Mouse (Mus musculus): ENCODE measurements around the gene Hist1h4b. TPM values are rescaled to one million over a fixed set of nuclear protein-coding genes. Genes with fewer than 3 reads are reported as not detected.

Gene Hist1h4b
- polyA plus RNA-seq, 1 experiment from 2014 or later: 3.6 TPM

GRCm38 (mm10) chr13:23738677-23739068, 18.1 kb upstream of the Hist1h4b start, which contains the start of gene Hist1h1c:
Hist1h1c (plus strand) TSS chr13:23738808.
- under 1% methylated on average over 27 of the region's 38 CpGs for WGBS
- H3K4me1 ChIP-seq (replicated peaks; ENCODE audit: control insufficient read depth, insufficient read depth, low read length): 0 out of 2 replicates have a peak, but pooled peaks cover 3% of the 10 kb centered on the region
- ATAC-seq (ENCODE audit: low FRiP score) (peak; percentile 95), DNase-seq (ENCODE audit: low spot score) (peak; percentile 93)
- peak within 1 kb of the TSS; percentile 96 for H3K4me2 ChIP-seq (replicated peaks; ENCODE audit: low read depth, low read length)
- peak within 1 kb of the TSS; percentile 57 for H3K4me3 ChIP-seq (ENCODE audit: low read depth, low read length)
- H3K9me3 ChIP-seq (ENCODE audit: control insufficient read depth, low read length): no peaks in the 10 kb centered on the region
- H3K27ac ChIP-seq (ENCODE audit: low read depth, low read length): peak within 1 kb of the TSS; percentile 96
- H3K27me3 ChIP-seq (ENCODE audit: control insufficient read depth, insufficient read depth, low read length): no peaks in the 10 kb centered on the region
- no peaks in the 10 kb centered on the region for H3K36me3 ChIP-seq (ENCODE audit: control insufficient read depth, insufficient read depth, low read length)
- H3K9ac ChIP-seq (ENCODE audit: low read depth, low read length): peak within 1 kb of the TSS; percentile 75

DNA sequence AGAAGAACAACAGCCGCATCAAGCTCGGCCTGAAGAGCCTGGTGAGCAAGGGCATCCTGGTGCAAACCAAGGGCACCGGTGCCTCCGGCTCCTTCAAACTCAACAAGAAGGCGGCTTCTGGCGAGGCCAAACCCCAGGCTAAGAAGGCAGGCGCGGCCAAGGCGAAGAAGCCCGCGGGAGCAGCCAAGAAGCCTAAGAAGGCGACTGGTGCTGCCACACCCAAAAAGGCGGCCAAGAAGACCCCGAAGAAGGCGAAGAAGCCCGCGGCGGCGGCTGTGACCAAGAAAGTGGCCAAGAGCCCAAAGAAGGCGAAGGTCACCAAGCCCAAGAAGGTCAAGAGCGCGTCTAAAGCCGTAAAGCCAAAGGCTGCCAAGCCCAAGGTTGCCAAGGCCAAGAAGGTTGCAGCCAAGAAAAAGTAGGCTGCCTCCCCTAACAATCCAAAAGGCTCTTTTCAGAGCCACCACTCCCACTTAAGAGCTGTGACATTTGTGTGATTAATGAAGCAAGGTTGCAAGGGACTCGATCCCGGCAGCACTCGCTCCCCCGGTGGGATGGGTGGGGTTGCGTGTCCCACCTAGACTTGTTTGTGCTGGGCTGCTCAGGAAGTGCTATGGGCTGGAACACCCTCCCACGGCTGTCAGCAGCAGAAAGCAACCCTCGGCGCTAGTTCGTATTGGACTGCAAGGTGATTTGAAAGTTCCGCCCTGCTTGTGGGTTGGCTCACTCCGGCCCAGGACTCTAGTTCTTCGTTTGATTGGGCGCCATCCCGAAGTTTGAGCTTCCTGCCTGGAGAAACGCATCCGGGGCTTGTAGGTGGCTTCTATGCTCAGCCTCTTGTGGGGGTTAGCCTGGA, 17.5 kb upstream of the Hist1h4b start:
- H3K9me3 ChIP-seq (ENCODE audit: control insufficient read depth, low read length): no peaks in the 10 kb centered on the region
- H3K27ac ChIP-seq (ENCODE audit: low read depth, low read length): peak overlapping the region; percentile 96
- H3K27me3 ChIP-seq (ENCODE audit: control insufficient read depth, insufficient read depth, low read length): no peaks in the 10 kb centered on the region
- no peaks in the 10 kb centered on the region for H3K36me3 ChIP-seq (ENCODE audit: control insufficient read depth, insufficient read depth, low read length)
- WGBS: under 1% methylated on average over 39 of the region's 39 CpGs
- peak overlapping the region; percentile 96 for H3K4me2 ChIP-seq (replicated peaks; ENCODE audit: low read depth, low read length)
- H3K9ac ChIP-seq (ENCODE audit: low read depth, low read length): peak overlapping the region; percentile 75
- 0 out of 2 replicates have a peak, but pooled peaks cover 3% of the 10 kb centered on the region for H3K4me1 ChIP-seq (replicated peaks; ENCODE audit: control insufficient read depth, insufficient read depth, low read length)
- DNase-seq (ENCODE audit: low spot score): peak; percentile 88
- H3K4me3 ChIP-seq (ENCODE audit: low read depth, low read length): peak overlapping the region; percentile 57
- ATAC-seq (ENCODE audit: low FRiP score): peak; percentile 87

DNA sequence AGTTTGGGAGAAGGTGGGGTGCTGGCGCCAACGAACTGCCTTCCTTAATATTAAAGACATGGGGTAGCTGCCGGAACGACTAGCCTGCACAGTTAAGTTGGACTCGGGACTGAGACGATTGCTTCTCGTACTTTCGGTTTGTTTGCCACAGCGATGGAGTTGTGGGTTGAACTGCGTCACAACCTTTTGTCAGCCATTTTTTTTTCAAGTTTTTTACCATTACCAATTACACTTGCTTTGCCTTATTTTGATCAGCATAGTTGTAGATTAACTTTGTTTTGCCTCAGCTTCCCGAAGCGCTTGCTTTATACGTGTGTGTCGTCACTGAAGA, 16.9 kb upstream of the Hist1h4b start:
- ATAC-seq (ENCODE audit: low FRiP score) (no peak), DNase-seq (ENCODE audit: low spot score) (no peak)
- Histone ChIP-seq H3K4me1 (replicated peaks; ENCODE audit: control insufficient read depth, insufficient read depth, low read length) (0 out of 2 replicates have a peak, but pooled peaks cover 3% of the 10 kb centered on the region), H3K4me3 (ENCODE audit: low read depth, low read length) (peak overlapping the region; percentile 57), H3K27ac (ENCODE audit: low read depth, low read length) (peak overlapping the region; percentile 96), H3K27me3 (ENCODE audit: control insufficient read depth, insufficient read depth, low read length) (no peaks in the 10 kb centered on the region), H3K9me3 (ENCODE audit: control insufficient read depth, low read length) (no peaks in the 10 kb centered on the region), H3K9ac (ENCODE audit: low read depth, low read length) (peak overlapping the region; percentile 75), H3K4me2 (replicated peaks; ENCODE audit: low read depth, low read length) (peak overlapping the region; percentile 96), H3K36me3 (ENCODE audit: control insufficient read depth, insufficient read depth, low read length) (no peaks in the 10 kb centered on the region)
- 1% methylated on average over 14 of the region's 14 CpGs for WGBS

- peak overlapping the region; percentile 57 for H3K4me3 ChIP-seq (ENCODE audit: low read depth, low read length)
- H3K9ac ChIP-seq (ENCODE audit: low read depth, low read length): peak overlapping the region; percentile 75
- peak overlapping the region; percentile 96 for H3K27ac ChIP-seq (ENCODE audit: low read depth, low read length)
- H3K4me1 ChIP-seq (replicated peaks; ENCODE audit: control insufficient read depth, insufficient read depth, low read length): 0 out of 2 replicates have a peak, but pooled peaks cover 3% of the 10 kb centered on the region
- H3K27me3 ChIP-seq (ENCODE audit: control insufficient read depth, insufficient read depth, low read length): no peaks in the 10 kb centered on the region
- WGBS: 31% methylated on average over 13 of the region's 13 CpGs
- H3K4me2 ChIP-seq (replicated peaks; ENCODE audit: low read depth, low read length): peak overlapping the region; percentile 96
- no peaks in the 10 kb centered on the region for H3K9me3 ChIP-seq (ENCODE audit: control insufficient read depth, low read length)
- no peak for ATAC-seq (ENCODE audit: low FRiP score)
- DNase-seq (ENCODE audit: low spot score): no peak
- no peaks in the 10 kb centered on the region for H3K36me3 ChIP-seq (ENCODE audit: control insufficient read depth, insufficient read depth, low read length)
Measured at GRCm38 (mm10) chr13:23740256-23740840, 16.5 kb upstream of the Hist1h4b start.

DNA sequence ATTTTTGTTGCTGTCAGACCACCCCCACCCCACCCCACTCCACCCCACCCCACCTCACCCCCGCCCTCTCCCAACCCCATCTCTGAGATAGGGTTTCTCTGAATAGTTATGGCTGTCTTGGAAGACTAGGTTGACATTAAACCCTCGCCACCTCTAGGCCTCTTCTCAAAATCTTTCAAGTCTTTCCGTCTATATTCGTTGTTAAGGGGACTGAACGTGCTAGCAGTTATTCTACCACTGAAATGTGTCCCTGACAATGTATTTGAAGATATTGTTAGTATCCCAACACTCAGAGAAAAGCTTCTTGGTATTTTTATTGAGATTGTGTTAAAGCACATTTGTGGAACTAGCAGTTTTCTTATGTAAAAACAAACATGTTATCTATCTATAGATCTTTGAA, 15.9 kb upstream of the Hist1h4b start:
- Histone ChIP-seq H3K27me3 (ENCODE audit: control insufficient read depth, insufficient read depth, low read length) (no peaks in the 10 kb centered on the region), H3K9me3 (ENCODE audit: control insufficient read depth, low read length) (no peaks in the 10 kb centered on the region), H3K36me3 (ENCODE audit: control insufficient read depth, insufficient read depth, low read length) (no peaks in the 10 kb centered on the region), H3K9ac (ENCODE audit: low read depth, low read length) (peak overlapping the region; percentile 27; the same call in 1 of the 2 replicates), H3K4me1 (replicated peaks; ENCODE audit: control insufficient read depth, insufficient read depth, low read length) (0 out of 2 replicates have a peak, but pooled peaks cover 3% of the 10 kb centered on the region), H3K27ac (ENCODE audit: low read depth, low read length) (0 out of 2 replicates have a peak overlapping the region, but pooled peaks have one; percentile 20), H3K4me2 (replicated peaks; ENCODE audit: low read depth, low read length) (peak overlapping the region; percentile 96; the same call in 1 of the 2 replicates), H3K4me3 (ENCODE audit: low read depth, low read length) (no peak overlapping the region)
- no peak for ATAC-seq (ENCODE audit: low FRiP score)
- 47% methylated on average over 5 of the region's 5 CpGs for WGBS
- DNase-seq (ENCODE audit: low spot score): no peak

DNA sequence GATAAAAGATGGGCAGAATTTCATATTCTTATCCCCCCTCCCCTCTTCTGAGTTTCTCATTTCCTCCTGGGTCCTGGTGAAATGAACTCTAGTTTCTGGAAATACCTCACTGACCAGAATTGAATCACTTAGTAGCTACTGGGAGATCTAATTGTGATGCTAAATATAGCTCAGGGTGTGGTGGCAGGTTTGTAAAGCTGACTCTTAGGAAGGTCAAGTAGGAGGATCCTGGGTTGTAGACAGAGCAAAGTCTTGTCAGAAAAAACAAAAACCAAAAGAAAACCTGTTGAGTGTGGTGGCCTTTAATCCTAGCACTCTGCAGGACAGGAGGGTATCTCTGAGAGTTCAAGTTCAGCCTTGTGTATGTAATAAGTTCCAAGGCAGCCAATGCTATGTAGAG, 14.8 kb upstream of the Hist1h4b start:
- H3K36me3 ChIP-seq (ENCODE audit: control insufficient read depth, insufficient read depth, low read length): no peaks in the 10 kb centered on the region
- DNase-seq (ENCODE audit: low spot score): no peak
- H3K9me3 ChIP-seq (ENCODE audit: control insufficient read depth, low read length): no peaks in the 10 kb centered on the region
- H3K27ac ChIP-seq (ENCODE audit: low read depth, low read length): no peak overlapping the region
- no peak overlapping the region; the same call in 1 of the 2 replicates for H3K4me2 ChIP-seq (replicated peaks; ENCODE audit: low read depth, low read length)
- H3K9ac ChIP-seq (ENCODE audit: low read depth, low read length): no peak overlapping the region
- 0 out of 2 replicates have a peak, but pooled peaks cover 3% of the 10 kb centered on the region for H3K4me1 ChIP-seq (replicated peaks; ENCODE audit: control insufficient read depth, insufficient read depth, low read length)
- no peaks in the 10 kb centered on the region for H3K27me3 ChIP-seq (ENCODE audit: control insufficient read depth, insufficient read depth, low read length)
- no peak for ATAC-seq (ENCODE audit: low FRiP score)
- H3K4me3 ChIP-seq (ENCODE audit: low read depth, low read length): no peak overlapping the region

GRCm38 (mm10) chr13:23743215-23743614, 13.6 kb upstream of the Hist1h4b start:
- no peak overlapping the region for H3K4me3 ChIP-seq (ENCODE audit: low read depth, low read length)
- H3K27me3 ChIP-seq (ENCODE audit: control insufficient read depth, insufficient read depth, low read length): no peaks in the 10 kb centered on the region
- H3K27ac ChIP-seq (ENCODE audit: low read depth, low read length): no peak overlapping the region
- ATAC-seq (ENCODE audit: low FRiP score) (no peak), DNase-seq (ENCODE audit: low spot score) (no peak)
- 79% methylated on average over 5 of the region's 5 CpGs for WGBS
- H3K4me2 ChIP-seq (replicated peaks; ENCODE audit: low read depth, low read length): no peak overlapping the region
- no peak overlapping the region for H3K9ac ChIP-seq (ENCODE audit: low read depth, low read length)
- H3K4me1 ChIP-seq (replicated peaks; ENCODE audit: control insufficient read depth, insufficient read depth, low read length): peaks cover 7% of the 10 kb centered on the region; the same call in 1 of the 2 replicates
- no peaks in the 10 kb centered on the region for H3K9me3 ChIP-seq (ENCODE audit: control insufficient read depth, low read length)
- H3K36me3 ChIP-seq (ENCODE audit: control insufficient read depth, insufficient read depth, low read length): no peaks in the 10 kb centered on the region

DNA sequence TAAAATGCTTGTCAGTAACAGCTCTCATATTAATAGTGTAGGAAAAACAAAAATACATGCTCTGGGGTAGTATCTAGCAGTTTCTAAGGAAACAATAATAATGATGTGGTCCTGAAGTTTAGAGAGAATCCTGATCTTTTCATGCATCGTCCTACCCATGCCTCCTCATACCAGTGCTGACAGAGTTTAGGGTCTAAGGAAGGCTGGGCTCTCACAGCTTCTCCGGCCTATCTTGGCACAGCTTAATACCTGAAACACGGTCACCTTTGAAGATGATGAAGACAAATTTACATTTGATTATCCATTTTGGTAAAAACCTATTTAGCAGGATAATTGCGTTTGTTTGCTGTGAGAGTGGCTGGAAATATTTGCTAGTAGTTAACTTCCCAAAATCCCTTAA, 12.8 kb upstream of the Hist1h4b start:
- peak overlapping the region; percentile 19; the same call in 1 of the 2 replicates for H3K9ac ChIP-seq (ENCODE audit: low read depth, low read length)
- H3K4me3 ChIP-seq (ENCODE audit: low read depth, low read length): peak overlapping the region; percentile 30; the same call in 1 of the 2 replicates
- peaks cover 7% of the 10 kb centered on the region; the same call in 1 of the 2 replicates for H3K4me1 ChIP-seq (replicated peaks; ENCODE audit: control insufficient read depth, insufficient read depth, low read length)
- 50% methylated on average over 4 of the region's 4 CpGs for WGBS
- peak overlapping the region; percentile 39 for H3K4me2 ChIP-seq (replicated peaks; ENCODE audit: low read depth, low read length)
- no peaks in the 10 kb centered on the region for H3K9me3 ChIP-seq (ENCODE audit: control insufficient read depth, low read length)
- H3K27ac ChIP-seq (ENCODE audit: low read depth, low read length): peak overlapping the region; percentile 66
- no peak for ATAC-seq (ENCODE audit: low FRiP score)
- H3K27me3 ChIP-seq (ENCODE audit: control insufficient read depth, insufficient read depth, low read length): no peaks in the 10 kb centered on the region
- DNase-seq (ENCODE audit: low spot score): peak; percentile 34
- no peaks in the 10 kb centered on the region for H3K36me3 ChIP-seq (ENCODE audit: control insufficient read depth, insufficient read depth, low read length)
